Mouse (Mus musculus) frontal cortex, postnatal 14 days (tissue): ENCODE data around the gene Dhrs7b.
"Not testable (repeated sequence)": the region's sequence is repeated elsewhere in the genome, so short reads cannot be mapped to it uniquely, and the experiment has no call there.

ENCODE experiments used
- DNase-seq, 2 experiments: peaks; one replicate each; pipeline ENCODE4 v3.0.0; 2022; ENCODE audit warnings: low spot score in 2 of 2

Dhrs7b gene

GRCm38 (mm10) chr11:60841467-60842200, 11.2 kb downstream of the Dhrs7b start:
- no peak for DNase-seq

- DNase-seq = no peak
These were observed 13.0 kb downstream of the Dhrs7b start for GRCm38 (mm10) chr11:60843412-60843811.

DNA sequence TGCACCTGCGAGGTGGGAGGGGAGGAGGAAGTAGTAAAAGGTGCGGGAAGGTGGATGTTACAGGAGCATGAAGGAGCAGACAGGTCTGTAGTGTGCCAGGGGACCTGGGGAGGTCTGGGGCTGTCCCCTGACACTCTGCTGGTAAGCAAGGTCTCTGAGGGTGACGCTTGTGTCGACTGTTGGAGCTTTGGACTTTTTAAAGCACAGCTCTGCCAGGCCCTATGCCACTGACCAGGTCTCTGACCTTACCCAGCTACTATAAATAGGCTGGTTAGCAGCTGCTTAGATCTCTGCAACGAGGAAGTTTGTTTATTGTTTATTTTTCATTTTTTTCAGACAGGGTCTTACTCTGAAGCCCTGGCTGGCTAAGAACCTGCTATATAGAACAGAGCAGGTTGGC, 15.0 kb downstream of the Dhrs7b start:
- no peak for DNase-seq

- DNase-seq = no peak
These were observed 26.2 kb downstream of the Dhrs7b start for GRCm38 (mm10) chr11:60856587-60856986.

- DNase-seq = no peak
These were observed 31.6 kb downstream of the Dhrs7b start for GRCm38 (mm10) chr11:60861993-60862392.

GRCm38 (mm10) chr11:60863196-60863595, 32.8 kb downstream of the Dhrs7b start:
- DNase-seq = no peak

- DNase-seq = no peak
These were observed 33.7 kb downstream of the Dhrs7b start for GRCm38 (mm10) chr11:60864166-60864565.

GRCm38 (mm10) chr11:60864916-60865315, 34.5 kb downstream of the Dhrs7b start:
- DNase-seq = no peak

GRCm38 (mm10) chr11:60866021-60866420, 35.6 kb downstream of the Dhrs7b start:
- DNase-seq = no peak

GRCm38 (mm10) chr11:60867456-60867855, 37.0 kb downstream of the Dhrs7b start:
- DNase-seq = no peak

- no peak for DNase-seq
These were observed 37.5 kb downstream of the Dhrs7b start for GRCm38 (mm10) chr11:60867904-60868303.

GRCm38 (mm10) chr11:60869471-60869870, 39.0 kb downstream of the Dhrs7b start:
- not testable (repeated sequence) for DNase-seq

- DNase-seq = no peak
These were observed 41.0 kb downstream of the Dhrs7b start for GRCm38 (mm10) chr11:60871409-60871808.

DNA sequence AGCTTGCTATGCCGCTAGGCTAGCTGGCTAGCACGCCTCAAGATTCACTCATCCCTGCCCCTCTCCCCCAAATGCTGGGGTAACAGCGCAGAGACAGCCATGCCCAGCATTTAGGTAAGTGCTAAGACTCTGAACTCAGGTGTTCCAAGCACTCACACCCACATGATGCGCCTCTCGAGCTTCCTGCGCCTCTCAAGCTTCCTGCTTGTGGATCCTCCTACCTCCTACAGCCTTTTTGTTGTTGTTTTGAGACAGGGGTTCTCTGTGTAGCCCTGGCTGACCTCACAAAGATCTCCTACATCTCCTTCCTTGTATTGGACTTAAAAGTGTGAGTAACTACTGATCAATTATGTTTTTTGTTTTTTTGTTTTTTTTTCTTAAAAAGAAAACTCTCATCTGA, 42.7 kb downstream of the Dhrs7b start:
- DNase-seq = no peak

- DNase-seq = no peak
These were observed 47.7 kb downstream of the Dhrs7b start for GRCm38 (mm10) chr11:60878056-60878612.

DNA sequence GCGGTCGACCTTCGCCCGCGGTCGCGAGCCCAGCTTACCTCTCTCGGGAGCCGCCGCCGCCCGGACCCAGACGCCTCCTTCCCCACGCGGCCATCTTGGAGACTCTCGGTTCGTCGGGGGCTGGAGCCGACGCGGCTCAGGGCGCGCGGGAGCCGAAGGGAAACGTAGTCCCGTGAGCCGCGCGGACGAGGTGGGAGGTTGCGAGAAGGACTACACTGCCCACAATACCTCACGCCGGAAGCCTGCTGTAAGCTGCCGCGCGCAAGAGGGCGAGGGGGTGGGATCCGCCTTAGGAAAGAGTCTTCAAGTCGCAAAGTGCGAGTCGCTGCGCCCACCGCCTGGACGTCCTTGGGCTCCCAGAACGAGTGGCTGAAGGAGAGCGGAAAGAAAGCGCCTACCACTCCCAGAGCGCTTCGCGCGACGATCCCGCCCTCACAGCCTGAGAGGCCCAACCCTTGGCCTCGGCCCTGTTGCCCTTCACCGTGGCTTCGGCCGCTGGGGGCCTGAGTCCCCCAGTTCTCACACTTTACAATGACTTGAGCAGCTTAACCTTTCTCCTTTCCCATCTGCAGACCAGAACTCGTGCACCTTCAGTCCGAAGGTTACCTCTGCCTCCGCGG, 48.4 kb downstream of the Dhrs7b start, which contains the start of gene Tmem11:
Gene Tmem11, minus strand, starts transcription at position 598 of the 620 bp plus-strand sequence.
- DNase-seq = peak; percentile 97

- peak in 1 of 2 experiments; percentile 28 for DNase-seq
These were observed 49.0 kb downstream of the Dhrs7b start for GRCm38 (mm10) chr11:60879423-60879822.

GRCm38 (mm10) chr11:60880559-60880958, 50.1 kb downstream of the Dhrs7b start:
- no peak for DNase-seq

GRCm38 (mm10) chr11:60882386-60882785, 52.0 kb downstream of the Dhrs7b start:
- DNase-seq = no peak

DNA sequence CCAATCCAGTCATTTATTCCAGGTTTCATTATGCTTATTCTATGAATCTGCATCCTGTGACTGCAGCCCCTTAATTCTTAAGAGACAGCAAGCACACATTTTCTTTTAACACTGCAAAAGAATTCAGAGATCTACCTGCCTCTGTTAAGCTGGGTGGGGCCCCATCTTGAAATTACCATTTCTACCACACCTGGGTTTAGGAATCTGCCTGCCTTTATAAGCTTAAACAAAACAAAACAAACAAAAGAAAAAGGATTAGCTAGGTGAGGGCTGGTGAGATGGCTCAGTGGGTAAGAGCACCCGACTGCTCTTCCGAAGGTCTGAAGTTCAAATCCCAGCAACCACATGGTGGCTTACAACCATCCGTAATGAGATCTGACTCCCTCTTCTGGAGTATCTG, 56.6 kb downstream of the Dhrs7b start:
- DNase-seq = not testable (repeated sequence)

DNA sequence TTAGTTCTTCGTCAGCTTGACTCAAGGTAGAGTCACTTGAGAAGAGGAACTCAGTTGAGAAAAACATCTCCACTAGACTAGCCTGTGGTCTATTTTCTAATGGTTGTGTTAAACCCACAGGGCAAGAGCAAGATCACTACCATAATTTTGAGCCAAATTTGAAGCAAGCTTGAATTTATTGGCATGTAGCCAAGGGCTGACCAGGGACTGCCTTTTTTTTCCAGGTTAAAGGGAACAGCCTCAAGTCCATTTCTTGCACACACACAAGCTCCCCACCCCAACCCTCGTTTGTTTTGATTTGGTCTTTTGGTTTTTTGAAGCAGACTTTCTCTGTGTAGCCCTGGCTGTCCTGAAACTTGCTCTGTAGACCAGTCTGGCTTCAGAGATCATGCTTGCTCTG, 59.4 kb downstream of the Dhrs7b start:
- DNase-seq = no peak

DNA sequence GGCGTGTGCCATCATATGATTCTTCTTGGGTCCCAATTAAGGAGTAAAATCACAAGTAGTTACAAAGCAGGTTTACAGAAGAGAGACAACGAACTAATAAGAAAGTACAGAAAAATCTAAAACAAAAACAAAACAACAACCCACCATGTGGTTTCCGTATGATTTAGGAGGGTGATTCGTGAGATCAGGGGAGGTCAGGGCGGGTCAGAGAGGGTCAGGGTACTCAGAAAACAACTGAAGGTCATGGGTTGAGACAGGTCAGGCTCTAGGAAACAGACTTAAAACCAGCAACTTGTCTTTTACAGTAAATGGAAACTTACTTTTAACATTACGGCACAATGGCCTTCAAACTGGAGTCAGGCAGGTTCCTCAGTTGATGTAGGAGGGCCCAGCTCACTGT, 59.9 kb downstream of the Dhrs7b start:
- DNase-seq = no peak

DNA sequence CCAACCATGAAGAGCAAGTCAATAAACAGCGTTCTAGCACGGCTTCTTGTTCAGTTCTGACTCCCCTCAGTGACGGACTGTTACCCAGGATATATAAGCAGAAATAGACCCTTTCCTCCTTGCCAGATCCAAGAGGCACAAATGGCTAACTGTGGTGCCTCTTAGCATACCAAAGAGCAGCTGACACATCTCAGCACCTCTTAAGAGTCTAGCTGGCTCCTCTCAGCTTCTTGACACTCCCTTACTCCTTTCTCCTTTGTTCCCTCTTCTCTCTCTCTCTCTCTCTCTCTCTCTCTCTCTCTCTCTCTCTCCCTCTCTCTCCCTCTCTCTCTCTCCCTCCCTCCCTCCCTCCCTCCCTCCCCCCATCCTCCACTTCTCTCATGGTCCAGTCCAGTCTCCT, 60.3 kb downstream of the Dhrs7b start:
- no peak for DNase-seq
